Mouse (Mus musculus) limb, embryonic 14.5 days (tissue): ENCODE results near the gene Gas2. TPM values are rescaled to one million over a fixed set of nuclear protein-coding genes. Genes with fewer than 3 reads are reported as not detected.

Experiments used
- ATAC-seq: fragments of 200-750 bp; cut with Nextera tagmentation; 2 replicates; pipeline ENCODE4 v1.8.0; 2017; ENCODE audit warnings: low read depth, moderate number of reproducible peaks, moderate TSS enrichment; ENCODE audit not compliant: low FRiP score
- DNase-seq: peaks from one replicate; pipeline ENCODE4 v3.0.0-alpha.2; 2015; ENCODE audit warnings: low spot score
- H3K27ac ChIP-seq: fragments of 300-500 bp; sonication (generic); replicated peaks from 2 replicates; pipeline ENCODE4 v1.5.1; 2014; ENCODE audit warnings: low read depth, mild to moderate bottlenecking, low read length, moderate library complexity, mixed read lengths
- H3K27me3 ChIP-seq: fragments of 300-500 bp; sonication (generic); 2 replicates; pipeline ENCODE4 v1.6.1; 2014; ENCODE audit warnings: low read length, mixed read lengths; ENCODE audit not compliant: control insufficient read depth, insufficient read depth
- H3K36me3 ChIP-seq: fragments of 300-500 bp; sonication (generic); 2 replicates; pipeline ENCODE4 v1.6.1; 2014; ENCODE audit warnings: mild to moderate bottlenecking, low read length, moderate library complexity, mixed read lengths; ENCODE audit not compliant: control insufficient read depth, insufficient read depth
- H3K4me1 ChIP-seq: fragments of 300-500 bp; sonication (generic); 2 replicates; pipeline ENCODE4 v1.6.1; 2014; ENCODE audit warnings: antibody characterized with exemption, low read length, mixed read lengths; ENCODE audit not compliant: control insufficient read depth, insufficient read depth
- H3K4me2 ChIP-seq: fragments of 300-500 bp; sonication (generic); replicated peaks from 2 replicates; pipeline ENCODE4 v1.6.1; 2014; ENCODE audit warnings: low read depth, mild to moderate bottlenecking, low read length, moderate library complexity; ENCODE audit not compliant: severe bottlenecking
- H3K4me3 ChIP-seq: fragments of 300-500 bp; sonication (generic); replicated peaks from 2 replicates; pipeline ENCODE4 v1.5.1; 2014; ENCODE audit warnings: low read length
- H3K9ac ChIP-seq: fragments of 300-500 bp; sonication (generic); 2 replicates; pipeline ENCODE4 v1.6.1; 2014; ENCODE audit warnings: mild to moderate bottlenecking, low read depth, low read length, moderate library complexity; ENCODE audit not compliant: severe bottlenecking
- H3K9me3 ChIP-seq: fragments of 300-500 bp; sonication (generic); 2 replicates; pipeline ENCODE4 v1.6.1; 2016; ENCODE audit warnings: low read length; ENCODE audit not compliant: control insufficient read depth
- POLR2A ChIP-seq: fragments of 200-500 bp; IDR thresholded peaks from 2 replicates; pipeline ENCODE4 v1.8.0; 2012; ENCODE audit warnings: inconsistent platforms, mild to moderate bottlenecking, moderate library complexity, borderline replicate concordance; ENCODE audit not compliant: insufficient read depth, insufficient read length; ENCODE audit errors: extremely low read depth
- WGBS: fragments of 180-500 bp; shearing (Covaris S2); extraction: QIAGEN DNeasy Blood & Tissue Kit; methylation state at CpG from one replicate; pipeline ENCODE4 v1.1.7; 2014; 5-methylcytosine and 5-hydroxymethylcytosine counted together
- polyA plus RNA-seq, 2 experiments: library from polyadenylated mRNA; depleted of rRNA in 1 of 2; stranded (reverse) in 1 of 2; unstranded in 1 of 2; fragments of >200 nt; fragmentation: Nextera tagmentation in 1 of 2; extraction: Ambion mirVana in 1 of 2; gene quantifications; 2 replicates each; pipeline versions ENCODE4 v1.2.1 to v1.2.3; 2012 to 2014

The Gas2 gene
- polyA plus RNA-seq, 2 experiments: 178 to 211 TPM

- peaks cover 8% of the 10 kb centered on the region for H3K27me3 ChIP-seq
- no peak for TF ChIP-seq POLR2A
- ATAC-seq: peak; percentile 92
- no peaks in the 10 kb centered on the region for H3K9me3 ChIP-seq
- peak within 1 kb of the TSS; percentile 31; the same call in 1 of the 2 replicates for H3K9ac ChIP-seq
- no peaks in the 10 kb centered on the region for H3K36me3 ChIP-seq
- peak within 1 kb of the TSS; percentile 56 for H3K4me3 ChIP-seq
- H3K27ac ChIP-seq: no peak within 1 kb of the TSS
- H3K4me1 ChIP-seq: no peaks in the 10 kb centered on the region
- WGBS: 3% methylated on average over 30 of the region's 47 CpGs
- DNase-seq: peak; percentile 83
- H3K4me2 ChIP-seq: peak within 1 kb of the TSS; percentile 74
Measured at GRCm38 (mm10) chr7:52005511-52006295, 143.9 kb downstream of the Gas2 start, which contains the start of gene Svip. Gene Svip (minus strand): TSS chr7:52006018.

- H3K27ac ChIP-seq: no peak overlapping the region
- no peaks in the 10 kb centered on the region for H3K9me3 ChIP-seq
- DNase-seq: no peak
- TF ChIP-seq POLR2A: no peak
- H3K4me1 ChIP-seq: no peaks in the 10 kb centered on the region
- WGBS: 2% methylated on average over 9 of the region's 9 CpGs
- H3K4me2 ChIP-seq: peak overlapping the region; percentile 74
- H3K36me3 ChIP-seq: no peaks in the 10 kb centered on the region
- H3K9ac ChIP-seq: no peak overlapping the region
- H3K4me3 ChIP-seq: peak overlapping the region; percentile 56
- H3K27me3 ChIP-seq: peaks cover 8% of the 10 kb centered on the region
- no peak for ATAC-seq
Measured at GRCm38 (mm10) chr7:52006296-52006630, 144.4 kb downstream of the Gas2 start.

GRCm38 (mm10) chr7:52007138-52007537 lies 145.3 kb downstream of the Gas2 start:
- no peaks in the 10 kb centered on the region for H3K4me1 ChIP-seq
- H3K27me3 ChIP-seq: peaks cover 8% of the 10 kb centered on the region
- no peak for TF ChIP-seq POLR2A
- H3K36me3 ChIP-seq: no peaks in the 10 kb centered on the region
- no peak overlapping the region for H3K9ac ChIP-seq
- no peak overlapping the region for H3K4me2 ChIP-seq
- no peak overlapping the region for H3K27ac ChIP-seq
- no peak for DNase-seq
- H3K4me3 ChIP-seq: no peak overlapping the region
- H3K9me3 ChIP-seq: no peaks in the 10 kb centered on the region
- no peak for ATAC-seq
- WGBS: 83% methylated on average over 2 of the region's 2 CpGs

- Histone ChIP-seq H3K36me3 (no peaks in the 10 kb centered on the region), H3K4me2 (no peak overlapping the region), H3K4me3 (no peak overlapping the region), H3K9me3 (no peaks in the 10 kb centered on the region), H3K27me3 (no peaks in the 10 kb centered on the region), H3K4me1 (no peaks in the 10 kb centered on the region), H3K9ac (no peak overlapping the region), H3K27ac (no peak overlapping the region)
- DNase-seq (no peak), ATAC-seq (no peak)
- WGBS: 81% methylated on average over 7 of the region's 7 CpGs
- no peak for TF ChIP-seq POLR2A
Measured at GRCm38 (mm10) chr7:52013457-52013856, 151.6 kb downstream of the Gas2 start.

- TF ChIP-seq POLR2A: no peak
- H3K36me3 ChIP-seq: no peaks in the 10 kb centered on the region
- DNase-seq (no peak), ATAC-seq (no peak)
- H3K27me3 ChIP-seq: no peaks in the 10 kb centered on the region
- H3K4me3 ChIP-seq: no peak overlapping the region
- no peak overlapping the region for H3K27ac ChIP-seq
- no peaks in the 10 kb centered on the region for H3K9me3 ChIP-seq
- no peaks in the 10 kb centered on the region for H3K4me1 ChIP-seq
- H3K4me2 ChIP-seq: no peak overlapping the region
- 73% methylated on average over 1 of the region's 1 CpGs for WGBS
- H3K9ac ChIP-seq: no peak overlapping the region
Measured at GRCm38 (mm10) chr7:52015180-52015579, 153.4 kb downstream of the Gas2 start.
